In genomic region chr5:5246534-5247175, GRCm38 (mm10) we compare ENCODE assay signal across 22 mouse cellular contexts.
DNase-seq lines count a peak whose midpoint lies in the region; ATAC-seq lines count a peak whose summit lies in the region.
"Had no signal": no experiment of that assay in that cellular context is flagged by ENCODE, and none has a peak within 500 bp of the region (broad histone marks: within the 10 kb centered on the region; RNA-seq: fewer than 3 reads in every experiment).

No protein-coding gene starts in this region.

- H3K9ac ChIP-seq in liver, embryonic 11.5 days (ENCODE audit: low read depth, low read length), result no peak overlapping the region
- H3K9ac ChIP-seq in liver, embryonic 12.5 days, result no peak overlapping the region
- H3K9ac ChIP-seq: forebrain, postnatal 0 days; hindbrain, embryonic 15.5 days; kidney, embryonic 15.5 days; limb, embryonic 12.5 days; lung, embryonic 14.5 days had no signal

- 75% methylated on average over 2 of the region's 2 CpGs for WGBS in liver, embryonic 11.5 days
- WGBS in liver, embryonic 12.5 days (ENCODE audit: insufficient replicate concordance), result 67% methylated on average over 2 of the region's 2 CpGs

- H3K36me3 ChIP-seq in liver, embryonic 11.5 days (ENCODE audit: control insufficient read depth, insufficient read depth, low read length), result no peaks in the 10 kb centered on the region
- H3K36me3 ChIP-seq in liver, embryonic 12.5 days, result no peaks in the 10 kb centered on the region
- H3K36me3 ChIP-seq: forebrain, embryonic 10.5 days; hindbrain, embryonic 15.5 days; kidney, embryonic 15.5 days had no signal

- no peak overlapping the region for H3K4me2 ChIP-seq in liver, embryonic 11.5 days
- no peak overlapping the region for H3K4me2 ChIP-seq in liver, embryonic 12.5 days
- H3K4me2 ChIP-seq: hindbrain, embryonic 15.5 days; kidney, embryonic 15.5 days; limb, embryonic 12.5 days; lung, embryonic 14.5 days had no signal

- H3K27me3 ChIP-seq in liver, embryonic 11.5 days (replicated peaks; ENCODE audit: control insufficient read depth, insufficient read depth, low read length), result no peaks in the 10 kb centered on the region
- H3K27me3 ChIP-seq in liver, embryonic 12.5 days (replicated peaks), result no peaks in the 10 kb centered on the region
- H3K27me3 ChIP-seq: hindbrain, embryonic 15.5 days; kidney, embryonic 15.5 days; limb, embryonic 12.5 days had no signal

- H3K9me3 ChIP-seq in liver, embryonic 11.5 days (ENCODE audit: control insufficient read depth, low read length), result no peaks in the 10 kb centered on the region
- H3K9me3 ChIP-seq in liver, embryonic 12.5 days (replicated peaks), result no peaks in the 10 kb centered on the region
- H3K9me3 ChIP-seq: forebrain, embryonic 10.5 days; heart, embryonic 10.5 days; hindbrain, embryonic 15.5 days; kidney, embryonic 15.5 days; limb, embryonic 12.5 days had no signal

- no peak overlapping the region for H3K4me3 ChIP-seq in liver, embryonic 11.5 days (ENCODE audit: low read depth, low read length)
- H3K4me3 ChIP-seq in liver, embryonic 12.5 days, result no peak overlapping the region
- H3K4me3 ChIP-seq: forebrain, embryonic 10.5 days; heart, embryonic 10.5 days; hindbrain, embryonic 15.5 days; kidney, embryonic 15.5 days; limb, embryonic 12.5 days had no signal

- peak; percentile 91 for ATAC-seq in liver, embryonic 11.5 days (replicated peaks; ENCODE audit: low FRiP score)
- ATAC-seq in erythroblast, adult 5-6 weeks (replicated peaks; ENCODE audit: low FRiP score, poor library complexity, severe bottlenecking), result peak; percentile 73
- peak; percentile 95 for ATAC-seq in liver, embryonic 12.5 days
- peak; percentile 90 for ATAC-seq in megakaryocyte-erythroid progenitor cell, adult 5-6 weeks (replicated peaks; ENCODE audit: low FRiP score, low TSS enrichment, poor library complexity, severe bottlenecking)
- ATAC-seq: forebrain, postnatal 0 days; intestine, embryonic 16.5 days had no signal

- H3K4me1 ChIP-seq in liver, embryonic 11.5 days (replicated peaks; ENCODE audit: control insufficient read depth, insufficient read depth, low read length), result no peaks in the 10 kb centered on the region; the same call in 1 of the 2 replicates
- peaks cover 11% of the 10 kb centered on the region for H3K4me1 ChIP-seq in liver, embryonic 12.5 days
- H3K4me1 ChIP-seq: forebrain, embryonic 10.5 days; kidney, embryonic 15.5 days; limb, embryonic 12.5 days had no signal

- no peak for DNase-seq in liver, embryonic 11.5 days (ENCODE audit: low spot score)
- no peak for DNase-seq in liver
- no peak for DNase-seq in testis, postnatal 14 days (ENCODE audit: low spot score)
- DNase-seq in kidney, adult 8-10 months, result no peak
- DNase-seq: adrenal gland, adult 2 months; cerebellum, adult 9-10 months; forebrain, postnatal 0 days; gastrocnemius, postnatal 36 days; kidney, postnatal 4 days; lung, embryonic 14.5 days; right cerebral cortex, postnatal 25 days; thymus, adult 18-20 months had no signal

- no peak overlapping the region for H3K27ac ChIP-seq in liver, embryonic 11.5 days (ENCODE audit: low read depth, low read length)
- H3K27ac ChIP-seq in liver, embryonic 12.5 days, result no peak overlapping the region
- H3K27ac ChIP-seq: forebrain, embryonic 10.5 days; heart, embryonic 10.5 days; hindbrain, embryonic 15.5 days; kidney, embryonic 15.5 days; limb, embryonic 12.5 days; macrophage had no signal
